Mouse (Mus musculus) splenic B cell, adult 2 months (primary cell): ENCODE measurements around the gene Fuz.
"Not testable (repeated sequence)": the region's sequence is repeated elsewhere in the genome, so short reads cannot be mapped to it uniquely, and the experiment has no call there.

Experiments used
- DNase-seq: peaks from one replicate; pipeline ENCODE4 v3.0.0-alpha.2; 2011; ENCODE audit warnings: low read depth, low spot score
- H3K27me3 ChIP-seq: 2 replicates; pipeline ENCODE4 v1.6.1; 2012; ENCODE audit warnings: mild to moderate bottlenecking, low read length, moderate library complexity, mixed read lengths; ENCODE audit not compliant: control insufficient read depth, poor library complexity, insufficient read depth, severe bottlenecking
- H3K36me3 ChIP-seq: 2 replicates; pipeline ENCODE4 v1.6.1; 2012; ENCODE audit warnings: mild to moderate bottlenecking, low read length, moderate library complexity, mixed read lengths; ENCODE audit not compliant: control insufficient read depth, poor library complexity, insufficient read depth, severe bottlenecking

The Fuz gene

DNA sequence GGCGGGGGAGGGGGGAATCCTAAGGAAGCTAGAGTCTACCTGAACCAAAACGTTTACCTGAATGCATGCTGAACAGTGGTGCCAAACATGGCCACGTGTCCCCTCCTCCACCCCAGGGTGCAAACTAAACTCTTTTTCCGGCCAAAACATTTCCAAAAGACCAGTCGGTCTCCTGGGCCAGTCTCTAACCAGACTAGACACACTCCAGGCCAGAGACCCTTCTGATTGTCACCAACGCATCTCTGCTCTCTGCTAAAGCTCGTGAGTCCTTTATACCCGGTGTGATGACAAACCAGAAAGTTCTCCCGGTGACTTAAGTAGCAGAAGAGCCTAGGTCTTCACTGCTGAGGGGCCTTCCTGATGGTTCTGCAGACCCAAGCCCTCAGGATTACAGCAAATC is 28.1 kb upstream of the Fuz start:
- Histone ChIP-seq H3K36me3 (no peaks in the 10 kb centered on the region), H3K27me3 (no peaks in the 10 kb centered on the region)
- DNase-seq = no peak

DNA sequence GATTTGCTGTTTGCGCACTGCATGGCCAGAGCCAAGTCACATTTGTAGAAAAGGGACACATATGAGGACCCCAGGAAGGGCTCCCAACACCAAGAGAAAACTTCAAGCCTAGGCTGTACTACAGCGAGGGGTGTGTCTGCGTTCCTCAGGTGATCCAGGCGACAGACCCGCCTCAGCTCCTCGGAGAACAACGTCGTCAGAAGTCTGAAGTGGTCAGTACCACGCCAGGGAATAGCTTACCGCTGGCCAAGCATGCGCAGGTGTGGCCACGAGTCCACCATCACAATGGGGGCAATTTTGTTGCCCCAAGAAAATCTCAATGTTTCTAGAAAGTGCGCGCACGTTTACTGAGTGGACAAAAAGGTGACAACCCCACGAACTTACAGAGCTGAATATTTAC is 27.4 kb upstream of the Fuz start:
- no peaks in the 10 kb centered on the region for H3K27me3 ChIP-seq
- H3K36me3 ChIP-seq = no peaks in the 10 kb centered on the region
- DNase-seq = no peak

DNA sequence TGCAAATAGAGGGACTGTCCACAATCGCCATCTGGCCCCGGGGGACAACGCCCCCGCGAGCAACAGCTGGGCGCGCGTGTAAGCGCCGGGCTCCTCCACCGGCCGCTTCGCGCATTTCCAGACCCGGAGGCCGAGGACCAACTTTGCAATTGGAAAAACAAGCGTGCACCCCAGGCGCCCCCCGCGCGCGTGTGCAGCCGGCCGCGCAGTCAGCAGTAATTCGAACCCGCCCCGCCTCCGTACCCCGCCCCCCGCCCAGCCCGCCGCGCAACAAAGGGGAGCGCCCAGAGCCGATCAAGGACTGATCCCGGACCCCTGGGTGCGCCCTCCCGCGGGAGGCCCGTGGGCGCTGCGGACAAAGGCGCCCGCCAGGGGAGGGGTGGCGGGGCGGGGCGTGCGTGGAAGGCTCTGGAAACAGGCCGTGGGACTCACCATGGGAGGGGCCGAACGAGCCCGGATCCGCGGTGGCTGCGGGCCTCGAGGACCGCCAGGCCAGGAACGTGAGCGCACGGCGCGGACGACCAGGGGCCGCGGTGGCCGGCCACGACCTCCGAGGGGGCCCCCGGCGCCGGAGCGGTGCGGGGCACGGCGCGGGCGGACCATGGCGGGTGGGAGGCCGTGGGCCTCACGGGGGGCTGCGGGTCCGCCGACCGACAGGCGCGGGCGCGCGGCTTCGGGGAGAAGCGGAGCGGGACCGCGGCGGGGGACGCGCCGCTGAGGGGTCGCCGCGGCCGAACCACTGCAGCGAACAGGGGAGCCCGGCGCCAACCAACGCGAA is 26.8 kb upstream of the Fuz start:
- peak; percentile 60 for DNase-seq
- H3K36me3 ChIP-seq = no peaks in the 10 kb centered on the region

DNA sequence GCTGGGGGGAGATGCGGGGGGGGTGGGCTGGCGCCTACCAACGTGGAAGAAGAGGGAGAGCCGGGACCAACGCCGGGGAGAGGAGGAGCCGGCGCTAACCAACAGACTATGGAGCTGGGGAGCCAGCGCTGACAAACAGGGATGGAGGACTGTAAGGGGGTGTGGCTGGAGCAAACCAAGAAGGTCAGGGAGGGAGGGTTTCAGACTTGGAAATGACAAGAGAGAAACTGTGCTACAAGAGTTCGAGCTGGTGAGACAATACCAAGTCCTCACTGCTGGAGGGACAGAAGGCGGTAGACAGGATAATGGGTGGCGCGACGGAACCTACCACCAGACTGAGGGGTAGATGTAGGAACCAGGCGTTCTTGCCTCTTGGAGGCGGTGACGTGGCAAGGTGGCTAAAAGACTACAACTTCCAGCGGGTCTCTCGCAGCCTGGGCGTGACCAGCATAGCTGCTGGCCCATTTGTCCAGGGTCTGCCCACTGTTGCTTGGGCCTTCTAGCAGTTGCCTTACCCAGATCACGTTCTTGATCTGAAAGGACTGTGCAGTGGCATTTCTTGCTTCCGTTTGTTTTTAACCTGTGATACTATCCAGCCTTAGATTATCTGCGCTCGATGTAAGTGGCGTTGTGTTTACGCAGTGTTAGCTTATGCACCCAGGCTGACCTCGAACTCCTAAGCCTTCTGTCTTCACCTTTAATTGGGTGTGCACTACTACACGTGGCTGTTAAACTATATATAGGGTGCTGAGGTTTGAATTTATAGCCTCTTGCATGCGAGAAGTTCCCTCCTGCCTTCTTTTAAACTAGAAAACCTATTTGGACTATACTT is 26.0 kb upstream of the Fuz start, which contains the start of gene Ptov1:
Gene Ptov1 (minus strand): TSS at position 92 of the 832 bp plus-strand sequence.
- DNase-seq = peak; percentile 78
- no peaks in the 10 kb centered on the region for H3K27me3 ChIP-seq

More for the DNA sequence above, 26.8 kb upstream of the Fuz start:
- no peaks in the 10 kb centered on the region for H3K27me3 ChIP-seq

DNA sequence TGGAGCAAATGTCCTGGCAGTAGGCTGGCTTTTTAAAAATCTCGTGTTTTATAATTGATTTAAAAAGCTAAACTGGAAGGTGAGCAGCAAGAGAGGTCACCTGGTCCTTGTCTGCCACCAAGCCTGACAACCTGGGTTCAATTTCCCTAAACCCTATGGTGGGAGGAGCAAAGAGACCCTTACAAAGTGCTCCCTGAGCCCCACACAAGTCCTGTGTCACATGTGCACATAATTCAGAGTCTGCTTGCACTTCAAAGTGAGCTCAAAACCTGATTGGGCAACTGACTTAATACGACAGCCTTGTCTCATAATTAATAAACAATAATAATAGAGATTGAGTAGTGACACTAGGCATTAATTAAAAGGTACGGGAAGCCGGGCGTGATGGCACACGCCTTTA is 25.3 kb upstream of the Fuz start:
- Histone ChIP-seq H3K27me3 (no peaks in the 10 kb centered on the region), H3K36me3 (no peaks in the 10 kb centered on the region)
- DNase-seq = no peak

More for the DNA sequence above, 26.0 kb upstream of the Fuz start, which contains the start of gene Ptov1:
- H3K36me3 ChIP-seq = no peaks in the 10 kb centered on the region

DNA sequence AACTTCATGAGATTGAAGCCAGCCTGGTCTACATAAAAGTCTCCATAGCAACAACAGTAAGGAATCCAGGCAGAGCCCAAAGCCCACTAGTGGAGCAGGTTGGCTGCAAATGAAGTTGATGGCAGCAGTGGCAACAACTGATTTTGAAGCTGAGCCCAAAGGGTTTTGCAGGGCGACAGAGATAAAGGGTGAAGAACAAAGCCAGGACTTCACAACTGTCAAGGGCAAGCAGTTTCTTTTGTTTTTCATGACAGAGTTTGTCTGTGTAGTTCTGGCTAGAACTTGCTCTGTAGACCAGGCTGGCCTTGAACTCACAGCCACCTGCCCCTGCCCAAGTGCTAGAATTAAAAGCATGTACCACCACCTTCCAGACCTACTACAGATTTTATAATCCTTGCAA is 24.7 kb upstream of the Fuz start:
- no peak for DNase-seq
- Histone ChIP-seq H3K36me3 (no peaks in the 10 kb centered on the region), H3K27me3 (no peaks in the 10 kb centered on the region)

DNA sequence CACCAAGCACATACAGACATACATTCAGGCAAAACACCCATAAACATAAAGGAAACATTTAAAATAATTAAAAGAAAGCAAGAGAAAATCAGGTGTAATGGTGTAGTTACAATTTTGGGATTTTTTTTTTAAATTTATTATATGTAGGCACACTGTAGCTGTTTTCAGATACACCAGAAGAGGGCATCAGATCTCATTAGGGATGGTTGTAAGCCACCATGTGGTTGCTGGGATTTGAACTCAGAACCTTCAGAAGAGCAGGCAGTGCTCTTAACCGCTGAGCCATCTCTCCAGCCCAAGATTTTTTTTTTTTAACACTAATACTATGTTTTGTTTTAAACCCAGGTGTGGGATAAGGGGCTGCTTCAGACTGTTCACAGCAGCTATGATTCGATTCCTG is 24.1 kb upstream of the Fuz start:
- DNase-seq, H3K27me3 ChIP-seq, H3K36me3 ChIP-seq: not testable (repeated sequence)

DNA sequence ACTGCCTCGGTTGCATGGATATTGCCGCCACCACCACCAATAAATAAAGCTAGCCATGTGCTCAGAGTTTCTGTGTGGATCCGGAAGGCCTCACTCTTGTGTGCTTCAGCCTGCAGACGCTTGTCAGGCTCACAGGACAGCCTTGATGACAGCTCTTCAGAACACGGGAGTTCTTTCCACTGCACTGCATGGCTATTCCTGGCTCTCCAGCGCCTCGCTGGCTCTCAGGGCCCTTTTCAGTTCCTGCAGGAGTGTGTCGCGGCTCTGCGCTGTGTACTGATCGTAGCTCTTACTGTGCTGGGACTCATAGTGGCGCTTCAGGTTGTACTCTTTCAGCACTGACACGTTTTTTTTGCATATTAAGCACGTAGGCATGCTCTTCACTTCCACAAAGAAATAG is 18.0 kb upstream of the Fuz start:
- Histone ChIP-seq H3K27me3 (no peaks in the 10 kb centered on the region), H3K36me3 (peaks cover 9% of the 10 kb centered on the region)
- DNase-seq = no peak

DNA sequence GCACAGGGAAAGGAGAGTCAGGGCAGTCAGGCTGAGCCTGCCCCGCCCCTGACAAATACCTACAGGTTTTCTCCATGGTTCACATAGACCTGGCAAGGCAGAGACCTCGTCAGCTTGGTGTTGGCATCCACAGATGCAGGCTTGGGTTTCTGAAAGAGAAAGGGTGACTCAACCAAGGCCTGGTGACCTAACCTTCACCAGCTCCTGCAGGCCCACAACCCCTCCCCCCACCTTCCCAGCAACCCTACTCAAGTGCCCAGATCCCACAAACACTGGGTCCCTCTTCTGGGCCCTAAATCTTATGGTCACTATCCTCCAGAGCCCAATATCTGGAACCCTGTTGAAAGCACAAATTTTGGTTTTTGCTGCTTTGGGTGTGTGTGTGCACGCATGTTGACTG is 12.8 kb upstream of the Fuz start:
- H3K27me3 ChIP-seq = no peaks in the 10 kb centered on the region
- no peak for DNase-seq
- H3K36me3 ChIP-seq = peaks cover 9% of the 10 kb centered on the region

DNA sequence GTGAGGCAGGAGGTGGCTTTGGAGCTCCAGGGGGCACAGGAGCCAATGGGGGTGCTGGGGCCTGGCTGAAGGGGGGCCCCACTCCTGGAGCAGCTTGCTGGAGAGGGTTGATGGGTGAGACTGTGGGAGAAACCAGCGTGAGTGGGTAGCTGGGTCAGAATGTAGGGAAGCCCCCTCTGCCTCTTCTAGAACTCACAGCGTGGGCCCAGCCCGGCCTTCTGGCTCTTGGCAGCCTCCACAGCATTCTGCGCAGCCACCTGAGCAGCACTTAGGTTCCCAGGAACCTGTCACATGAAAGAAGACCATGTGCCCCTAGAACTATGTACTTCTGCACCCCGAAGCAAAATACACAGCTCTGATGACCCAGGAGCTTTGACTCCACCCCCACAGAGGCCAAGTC is 11.2 kb upstream of the Fuz start:
- DNase-seq = no peak
- no peaks in the 10 kb centered on the region for H3K27me3 ChIP-seq
- peaks cover 12% of the 10 kb centered on the region for H3K36me3 ChIP-seq

DNA sequence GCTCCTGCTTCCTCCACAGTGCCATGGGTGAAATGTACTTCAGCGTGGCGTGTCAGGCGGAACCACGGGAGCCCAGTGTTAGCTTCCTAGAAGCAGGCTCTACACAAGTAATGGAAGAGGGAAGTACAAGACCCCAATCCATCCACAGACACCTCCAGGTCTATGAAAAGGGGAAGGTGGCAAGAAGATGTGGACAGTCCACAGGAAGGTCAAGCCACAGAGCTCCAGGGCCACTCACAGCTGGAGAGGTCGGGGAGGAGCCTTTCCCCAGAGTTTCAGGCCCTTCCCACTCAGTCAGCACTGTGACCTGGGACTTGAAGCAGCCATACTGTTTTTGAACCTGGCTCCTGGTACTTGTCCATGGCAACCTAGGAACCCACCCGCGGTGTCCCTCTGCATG is 8.9 kb upstream of the Fuz start:
- no peaks in the 10 kb centered on the region for H3K27me3 ChIP-seq
- no peak for DNase-seq

DNA sequence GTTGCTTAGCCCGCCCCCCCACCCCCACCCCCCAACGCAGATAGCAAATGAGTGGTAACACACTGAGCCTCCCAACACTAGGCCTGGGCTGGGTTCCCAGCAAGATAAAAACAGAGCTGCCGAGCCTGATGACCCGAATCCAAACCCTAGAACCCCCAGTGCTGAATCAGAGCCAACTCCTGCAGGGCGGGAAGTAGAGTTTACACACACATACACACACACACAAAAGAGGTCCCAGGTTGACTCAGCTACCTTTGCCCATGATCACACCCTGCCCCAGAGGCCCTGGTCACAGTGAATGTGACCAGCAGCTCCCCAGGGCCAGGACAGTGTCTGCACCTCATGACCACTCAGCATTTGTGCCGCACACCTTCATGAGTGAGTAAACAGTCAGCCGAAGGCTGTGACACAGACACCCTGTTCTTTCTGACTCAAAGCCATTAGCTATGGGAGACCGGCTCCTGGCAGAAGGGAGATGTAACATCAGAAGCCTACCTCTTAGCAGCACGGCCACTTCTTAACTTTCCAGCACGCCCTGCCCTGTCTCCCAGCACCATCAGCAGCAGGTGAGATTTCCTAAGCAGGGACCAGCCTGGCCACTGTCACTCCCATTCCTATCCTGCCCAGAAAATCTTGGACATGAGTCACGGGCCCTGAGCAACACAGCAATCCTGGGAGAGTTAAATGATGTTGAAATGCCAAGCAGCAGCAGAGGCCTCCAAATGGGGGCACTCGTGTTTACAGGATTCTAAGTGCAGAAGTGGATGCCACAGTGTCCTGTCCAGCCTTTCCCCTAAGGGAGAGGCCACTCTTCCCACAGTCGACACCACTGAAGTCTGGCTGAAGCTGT is 7.4 kb upstream of the Fuz start:
- no peak for DNase-seq
- H3K27me3 ChIP-seq = no peaks in the 10 kb centered on the region
- H3K36me3 ChIP-seq = 0 out of 2 replicates have a peak, but pooled peaks cover 4% of the 10 kb centered on the region

More for the DNA sequence above, 8.9 kb upstream of the Fuz start:
- peaks cover 5% of the 10 kb centered on the region; the same call in 1 of the 2 replicates for H3K36me3 ChIP-seq

DNA sequence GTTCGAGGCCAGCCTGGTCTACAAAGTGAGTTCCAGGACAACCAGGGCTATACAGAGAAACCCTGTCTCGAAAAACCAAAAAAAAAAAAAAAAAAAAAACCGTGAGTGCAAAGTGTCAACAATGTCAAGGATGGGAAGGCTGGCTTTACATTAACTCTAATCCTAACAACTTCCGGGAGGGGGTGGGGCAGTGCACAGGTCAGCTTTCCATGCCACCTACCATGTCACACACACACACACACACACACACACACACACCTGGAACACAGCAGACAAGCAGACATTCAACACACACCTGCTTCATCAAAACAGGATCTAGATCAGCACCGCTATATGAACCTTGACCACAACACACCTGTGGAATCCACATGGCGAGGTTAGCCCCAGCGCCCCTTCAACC is 5.7 kb upstream of the Fuz start:
- Histone ChIP-seq H3K36me3 (0 out of 2 replicates have a peak, but pooled peaks cover 4% of the 10 kb centered on the region), H3K27me3 (no peaks in the 10 kb centered on the region)
- DNase-seq = no peak

DNA sequence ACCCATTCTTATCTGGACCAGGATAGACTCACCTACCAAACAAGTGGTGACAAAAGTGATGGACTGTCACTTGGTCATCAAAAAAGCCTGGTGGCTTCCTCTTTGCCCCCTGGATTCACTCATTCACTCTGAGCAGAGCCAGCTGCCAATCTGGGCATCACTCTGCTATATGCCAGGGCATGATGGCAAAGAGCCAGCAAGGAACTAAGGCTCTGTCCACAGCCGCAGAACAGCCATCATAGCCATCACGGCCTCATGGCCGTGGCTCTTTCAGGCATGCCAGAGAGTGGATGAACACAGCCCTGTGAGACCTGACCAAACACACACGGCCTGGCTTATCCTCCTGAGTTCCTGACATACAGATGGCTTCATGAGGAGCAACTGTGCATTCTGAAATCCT is 5.1 kb upstream of the Fuz start:
- Histone ChIP-seq H3K36me3 (0 out of 2 replicates have a peak, but pooled peaks cover 4% of the 10 kb centered on the region), H3K27me3 (no peaks in the 10 kb centered on the region)
- DNase-seq = no peak
